In the genomic region with DNA sequence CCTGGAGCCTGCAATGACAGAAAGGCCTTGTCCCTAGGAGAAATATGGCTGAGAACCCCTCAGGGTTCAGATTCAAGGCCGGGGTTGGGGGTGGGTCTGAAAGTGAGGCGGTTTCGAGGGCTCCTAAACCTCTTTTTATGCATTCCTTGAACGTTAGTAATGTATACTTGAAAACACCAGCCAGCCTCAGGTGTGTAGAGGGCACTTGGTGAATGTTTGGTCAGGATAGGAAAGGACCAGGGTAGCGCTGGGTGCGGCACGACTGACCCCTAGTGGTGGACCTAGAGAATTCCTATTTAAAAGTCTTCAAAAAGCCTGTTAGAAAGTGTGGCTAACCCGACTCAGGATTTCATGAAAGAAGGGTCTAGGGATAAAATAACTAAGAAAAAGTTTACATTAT, we compare ENCODE assay signal across 9 mouse cellular contexts.
DNase-seq lines count a peak whose midpoint lies in the region; ATAC-seq lines count a peak whose summit lies in the region.
"Had no signal": no experiment of that assay in that cellular context is flagged by ENCODE, and none has a peak within 500 bp of the region (broad histone marks: within the 10 kb centered on the region; RNA-seq: fewer than 3 reads in every experiment).

No protein-coding gene starts in this region.

- no peak overlapping the region for H3K4me2 ChIP-seq in heart, embryonic 16.5 days (ENCODE audit: low read depth, low read length)
- H3K4me2 ChIP-seq in lung, embryonic 16.5 days (ENCODE audit: low read depth, low read length): no peak overlapping the region
- H3K4me2 ChIP-seq: liver, embryonic 15.5 days had no signal

- H3K36me3 ChIP-seq in heart, embryonic 16.5 days (ENCODE audit: control insufficient read depth, insufficient read depth): no peaks in the 10 kb centered on the region
- no peaks in the 10 kb centered on the region for H3K36me3 ChIP-seq in heart, embryonic 10.5 days
- H3K36me3 ChIP-seq in lung, embryonic 16.5 days (ENCODE audit: control insufficient read depth, insufficient read depth, low read length): no peaks in the 10 kb centered on the region
- H3K36me3 ChIP-seq in splenic B cell, adult 2 months (ENCODE audit: control insufficient read depth, insufficient read depth, low read length, poor library complexity, severe bottlenecking): no peaks in the 10 kb centered on the region
- H3K36me3 ChIP-seq: liver, embryonic 15.5 days had no signal

- no peak overlapping the region for H3K27ac ChIP-seq in heart, embryonic 16.5 days (ENCODE audit: low read length)
- no peak overlapping the region for H3K27ac ChIP-seq in heart, embryonic 10.5 days
- H3K27ac ChIP-seq in lung, embryonic 16.5 days (ENCODE audit: low read length): peak overlapping the region; percentile 76
- H3K27ac ChIP-seq: liver, embryonic 15.5 days had no signal

- no peak overlapping the region for H3K4me3 ChIP-seq in heart, embryonic 16.5 days (ENCODE audit: low read length)
- H3K4me3 ChIP-seq in heart, embryonic 10.5 days: no peak overlapping the region
- no peak overlapping the region for H3K4me3 ChIP-seq in lung, embryonic 16.5 days (ENCODE audit: low read length)
- H3K4me3 ChIP-seq: liver, embryonic 15.5 days had no signal

- DNase-seq in heart, embryonic 10.5 days (ENCODE audit: low spot score): no peak
- DNase-seq in 3T3-L1 (ENCODE audit: low read depth, low spot score): peak; percentile 77
- DNase-seq in T-cell, adult 2 months (ENCODE audit: low spot score): peak; percentile 49
- peak; percentile 65 for DNase-seq in heart, postnatal 4 days
- peak; percentile 79 for DNase-seq in splenic B cell, adult 2 months (ENCODE audit: low read depth, low spot score)

- H3K27me3 ChIP-seq in heart, embryonic 16.5 days (ENCODE audit: control insufficient read depth, insufficient read depth, low read length): peaks cover 29% of the 10 kb centered on the region
- H3K27me3 ChIP-seq in heart, embryonic 10.5 days (ENCODE audit: insufficient read depth, poor library complexity, severe bottlenecking): no peaks in the 10 kb centered on the region; the same call in 1 of the 2 replicates
- H3K27me3 ChIP-seq in lung, embryonic 16.5 days (ENCODE audit: control insufficient read depth, insufficient read depth, low read depth, low read length): no peaks in the 10 kb centered on the region
- no peaks in the 10 kb centered on the region for H3K27me3 ChIP-seq in splenic B cell, adult 2 months (ENCODE audit: control insufficient read depth, insufficient read depth, low read length, poor library complexity, severe bottlenecking)
- H3K27me3 ChIP-seq: liver, embryonic 15.5 days had no signal

- no peak overlapping the region for H3K9ac ChIP-seq in heart, embryonic 16.5 days (ENCODE audit: low read length)
- H3K9ac ChIP-seq in lung, embryonic 16.5 days (ENCODE audit: low read length): no peak overlapping the region
- H3K9ac ChIP-seq: liver, embryonic 15.5 days had no signal

- no peaks in the 10 kb centered on the region for H3K9me3 ChIP-seq in heart, embryonic 16.5 days (replicated peaks; ENCODE audit: control insufficient read depth, low read length)
- no peaks in the 10 kb centered on the region for H3K9me3 ChIP-seq in heart, embryonic 10.5 days
- no peaks in the 10 kb centered on the region for H3K9me3 ChIP-seq in lung, embryonic 16.5 days (ENCODE audit: control insufficient read depth, low read length)
- H3K9me3 ChIP-seq: liver, embryonic 15.5 days had no signal

- ATAC-seq in heart, embryonic 16.5 days (replicated peaks; ENCODE audit: extremely low read depth, insufficient read depth, low FRiP score): 0 out of 2 replicates have a peak, but pooled peaks have one; percentile 43
- peak; percentile 65 for ATAC-seq in common myeloid progenitor, adult 5-6 weeks (replicated peaks; ENCODE audit: low read depth, poor library complexity, severe bottlenecking)
- ATAC-seq in lung, embryonic 16.5 days (ENCODE audit: low read depth): peak; percentile 92

- H3K4me1 ChIP-seq in heart, embryonic 16.5 days (ENCODE audit: control insufficient read depth, insufficient read depth, low read length): peaks cover 5% of the 10 kb centered on the region
- peaks cover 6% of the 10 kb centered on the region; the same call in 1 of the 2 replicates for H3K4me1 ChIP-seq in heart, embryonic 10.5 days
- H3K4me1 ChIP-seq in lung, embryonic 16.5 days (replicated peaks; ENCODE audit: control insufficient read depth, insufficient read depth, low read length): peaks cover 11% of the 10 kb centered on the region
- H3K4me1 ChIP-seq: liver, embryonic 15.5 days had no signal

- 22% methylated on average over 8 of the region's 8 CpGs for WGBS in heart, embryonic 16.5 days
- 18% methylated on average over 8 of the region's 8 CpGs for WGBS in heart, embryonic 10.5 days
- WGBS in lung, embryonic 16.5 days: 8% methylated on average over 8 of the region's 8 CpGs
